Mouse (Mus musculus): ENCODE data around the gene Btbd9. TPM values are rescaled to one million over a fixed set of nuclear protein-coding genes. Genes with fewer than 3 reads are reported as not detected.

Gene Btbd9
- polyA plus RNA-seq, 1 experiment: 21.7 TPM

- no peaks in the 10 kb centered on the region for H3K27me3 ChIP-seq (ENCODE audit: control insufficient read depth, insufficient read depth, low read length)
- no peaks in the 10 kb centered on the region for H3K36me3 ChIP-seq (ENCODE audit: control insufficient read depth, insufficient read depth, low read length)
- H3K4me3 ChIP-seq (ENCODE audit: extremely low read depth, insufficient read depth, insufficient read length): no peak overlapping the region
- H3K27ac ChIP-seq (ENCODE audit: insufficient read depth, low read length): no peak overlapping the region
- TF ChIP-seq POLR2A (IDR thresholded peaks at IDR 0.05; ENCODE audit: low read depth, low read length): no peak
- no peak for TF ChIP-seq CTCF (IDR thresholded peaks at IDR 0.05; ENCODE audit: extremely low read depth, insufficient read depth, insufficient read length, insufficient replicate concordance)
- no peaks in the 10 kb centered on the region for H3K4me1 ChIP-seq (ENCODE audit: control insufficient read depth, insufficient read depth, insufficient read length)
- WGBS: 68% methylated on average over 9 of the region's 9 CpGs
- no peak for DNase-seq (ENCODE audit: low read depth in 1 of 2, low spot score in 2 of 2)
These were observed 26.2 kb downstream of the Btbd9 start for GRCm38 (mm10) chr17:30549899-30550773.

GRCm38 (mm10) chr17:30539098-30539497 is 37.2 kb downstream of the Btbd9 start:
- H3K4me1 ChIP-seq (ENCODE audit: control insufficient read depth, insufficient read depth, insufficient read length): no peaks in the 10 kb centered on the region; the same call in 1 of the 2 replicates
- no peak for DNase-seq (ENCODE audit: low read depth in 1 of 2, low spot score in 2 of 2)
- 66% methylated on average over 8 of the region's 8 CpGs for WGBS

GRCm38 (mm10) chr17:30536651-30537050 is 39.6 kb downstream of the Btbd9 start:
- WGBS: 93% methylated on average over 5 of the region's 5 CpGs
- Histone ChIP-seq H3K36me3 (ENCODE audit: control insufficient read depth, insufficient read depth, low read length) (no peaks in the 10 kb centered on the region), H3K4me1 (ENCODE audit: control insufficient read depth, insufficient read depth, insufficient read length) (no peaks in the 10 kb centered on the region; the same call in 1 of the 2 replicates), H3K4me3 (ENCODE audit: extremely low read depth, insufficient read depth, insufficient read length) (no peak overlapping the region), H3K27ac (ENCODE audit: insufficient read depth, low read length) (no peak overlapping the region), H3K27me3 (ENCODE audit: control insufficient read depth, insufficient read depth, low read length) (no peaks in the 10 kb centered on the region)
- no peak for DNase-seq (ENCODE audit: low read depth in 1 of 2, low spot score in 2 of 2)
- TF ChIP-seq POLR2A (IDR thresholded peaks at IDR 0.05; ENCODE audit: low read depth, low read length): no peak
- TF ChIP-seq CTCF (IDR thresholded peaks at IDR 0.05; ENCODE audit: extremely low read depth, insufficient read depth, insufficient read length, insufficient replicate concordance): no peak

More at GRCm38 (mm10) chr17:30539098-30539497, 37.2 kb downstream of the Btbd9 start:
- Histone ChIP-seq H3K27ac (ENCODE audit: insufficient read depth, low read length) (no peak overlapping the region), H3K4me3 (ENCODE audit: extremely low read depth, insufficient read depth, insufficient read length) (no peak overlapping the region), H3K27me3 (ENCODE audit: control insufficient read depth, insufficient read depth, low read length) (no peaks in the 10 kb centered on the region), H3K36me3 (ENCODE audit: control insufficient read depth, insufficient read depth, low read length) (no peaks in the 10 kb centered on the region)
- TF ChIP-seq CTCF (IDR thresholded peaks at IDR 0.05; ENCODE audit: extremely low read depth, insufficient read depth, insufficient read length, insufficient replicate concordance) (no peak), POLR2A (IDR thresholded peaks at IDR 0.05; ENCODE audit: low read depth, low read length) (no peak)

GRCm38 (mm10) chr17:30533098-30533497 is 43.2 kb downstream of the Btbd9 start:
- WGBS: 95% methylated on average over 2 of the region's 2 CpGs
- no peaks in the 10 kb centered on the region; the same call in 1 of the 2 replicates for H3K4me1 ChIP-seq (ENCODE audit: control insufficient read depth, insufficient read depth, insufficient read length)

GRCm38 (mm10) chr17:30530542-30530940 is 45.7 kb downstream of the Btbd9 start:
- Histone ChIP-seq H3K4me3 (ENCODE audit: extremely low read depth, insufficient read depth, insufficient read length) (no peak overlapping the region), H3K36me3 (ENCODE audit: control insufficient read depth, insufficient read depth, low read length) (peaks cover 1% of the 10 kb centered on the region; the same call in 1 of the 2 replicates), H3K27ac (ENCODE audit: insufficient read depth, low read length) (no peak overlapping the region), H3K27me3 (ENCODE audit: control insufficient read depth, insufficient read depth, low read length) (no peaks in the 10 kb centered on the region), H3K4me1 (ENCODE audit: control insufficient read depth, insufficient read depth, insufficient read length) (no peaks in the 10 kb centered on the region; the same call in 1 of the 2 replicates)
- no peak for DNase-seq (ENCODE audit: low read depth in 1 of 2, low spot score in 2 of 2)
- TF ChIP-seq CTCF (IDR thresholded peaks at IDR 0.05; ENCODE audit: extremely low read depth, insufficient read depth, insufficient read length, insufficient replicate concordance) (no peak), POLR2A (IDR thresholded peaks at IDR 0.05; ENCODE audit: low read depth, low read length) (no peak)
- WGBS: 81% methylated on average over 4 of the region's 4 CpGs

More at GRCm38 (mm10) chr17:30533098-30533497, 43.2 kb downstream of the Btbd9 start:
- H3K27me3 ChIP-seq (ENCODE audit: control insufficient read depth, insufficient read depth, low read length): no peaks in the 10 kb centered on the region
- no peak overlapping the region for H3K27ac ChIP-seq (ENCODE audit: insufficient read depth, low read length)
- DNase-seq (ENCODE audit: low read depth in 1 of 2, low spot score in 2 of 2): no peak
- no peaks in the 10 kb centered on the region for H3K36me3 ChIP-seq (ENCODE audit: control insufficient read depth, insufficient read depth, low read length)
- no peak for TF ChIP-seq POLR2A (IDR thresholded peaks at IDR 0.05; ENCODE audit: low read depth, low read length)
- TF ChIP-seq CTCF (IDR thresholded peaks at IDR 0.05; ENCODE audit: extremely low read depth, insufficient read depth, insufficient read length, insufficient replicate concordance): no peak
- no peak overlapping the region for H3K4me3 ChIP-seq (ENCODE audit: extremely low read depth, insufficient read depth, insufficient read length)

GRCm38 (mm10) chr17:30529632-30530541 is 46.4 kb downstream of the Btbd9 start:
- no peak for DNase-seq (ENCODE audit: low read depth in 1 of 2, low spot score in 2 of 2)
- Histone ChIP-seq H3K27ac (ENCODE audit: insufficient read depth, low read length) (no peak overlapping the region), H3K27me3 (ENCODE audit: control insufficient read depth, insufficient read depth, low read length) (no peaks in the 10 kb centered on the region), H3K4me1 (ENCODE audit: control insufficient read depth, insufficient read depth, insufficient read length) (no peaks in the 10 kb centered on the region; the same call in 1 of the 2 replicates), H3K36me3 (ENCODE audit: control insufficient read depth, insufficient read depth, low read length) (peaks cover 1% of the 10 kb centered on the region; the same call in 1 of the 2 replicates), H3K4me3 (ENCODE audit: extremely low read depth, insufficient read depth, insufficient read length) (no peak overlapping the region)
- TF ChIP-seq CTCF (IDR thresholded peaks at IDR 0.05; ENCODE audit: extremely low read depth, insufficient read depth, insufficient read length, insufficient replicate concordance) (no peak), POLR2A (IDR thresholded peaks at IDR 0.05; ENCODE audit: low read depth, low read length) (no peak)
- WGBS: 87% methylated on average over 12 of the region's 12 CpGs
